Mouse (Mus musculus) cerebellum, adult 2 months (tissue): ENCODE data around the gene Selenot.

Experiments used
- CTCF ChIP-seq: fragments of 200-500 bp; IDR thresholded peaks from 2 replicates; pipeline ENCODE4 v1.5.1; 2011; ENCODE audit warnings: low read depth, mild to moderate bottlenecking, control low read depth, low read length, moderate library complexity, borderline replicate concordance; ENCODE audit not compliant: insufficient read depth
- POLR2A ChIP-seq: fragments of 200-500 bp; IDR thresholded peaks from 2 replicates; pipeline ENCODE4 v1.6.1; 2011; ENCODE audit warnings: low read length, control low read depth, borderline replicate concordance; ENCODE audit not compliant: insufficient read depth

DNA sequence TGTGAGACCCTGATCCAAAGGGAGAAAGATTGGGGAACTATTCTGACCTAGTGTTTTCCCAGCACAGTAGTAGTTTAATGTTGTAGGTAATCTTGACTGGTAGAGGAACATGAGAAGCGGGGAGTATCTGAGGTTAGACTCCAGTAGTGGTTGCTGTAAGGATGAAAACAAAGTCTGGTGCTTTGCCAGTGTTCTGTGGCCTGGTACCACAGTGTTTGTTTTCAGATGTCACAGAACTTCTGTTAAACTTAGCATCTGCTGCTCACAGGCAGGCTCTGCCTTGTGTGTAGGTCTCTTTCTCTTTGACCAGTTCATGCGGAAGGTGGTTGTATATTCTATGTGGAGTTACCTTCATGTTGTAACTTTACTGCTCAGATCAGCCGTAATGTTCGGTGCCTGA is 5.1 kb downstream of the Selenot start:
- TF ChIP-seq CTCF (no peak), POLR2A (no peak)
